Mouse (Mus musculus): ENCODE results near the gene Fam163b.

Fam163b gene

GRCm38 (mm10) chr2:27084963-27085362 is 57.3 kb downstream of the Fam163b start:
- no peak for DNase-seq

- peak; percentile 68 for DNase-seq
Measured at GRCm38 (mm10) chr2:27083761-27084475, 58.4 kb downstream of the Fam163b start.

- peak; percentile 59 for DNase-seq
Measured at GRCm38 (mm10) chr2:27079649-27080048, 62.6 kb downstream of the Fam163b start.

GRCm38 (mm10) chr2:27079152-27079584 is 63.1 kb downstream of the Fam163b start, which contains the start of gene Adamtsl2:
Gene Adamtsl2 (plus strand): TSS chr2:27079379.
- peak; percentile 88 for DNase-seq

GRCm38 (mm10) chr2:27078312-27078711 is 64.0 kb downstream of the Fam163b start:
- DNase-seq: no peak

- DNase-seq: no peak
Measured at GRCm38 (mm10) chr2:27077655-27078244, 64.5 kb downstream of the Fam163b start.

GRCm38 (mm10) chr2:27075485-27075884 is 66.8 kb downstream of the Fam163b start:
- peak; percentile 71 for DNase-seq

GRCm38 (mm10) chr2:27074804-27075203 is 67.5 kb downstream of the Fam163b start:
- peak; percentile 77 for DNase-seq

GRCm38 (mm10) chr2:27073407-27073806 is 68.9 kb downstream of the Fam163b start:
- no peak for DNase-seq

- DNase-seq: no peak
Measured at GRCm38 (mm10) chr2:27071978-27072377, 70.3 kb downstream of the Fam163b start, which contains the start of gene Mymk. Gene Mymk (minus strand): TSS chr2:27072179.

GRCm38 (mm10) chr2:27071137-27071536 is 71.2 kb downstream of the Fam163b start:
- DNase-seq: peak; percentile 54

GRCm38 (mm10) chr2:27070247-27070813 is 72.0 kb downstream of the Fam163b start:
- DNase-seq: no peak

GRCm38 (mm10) chr2:27069646-27070045 is 72.6 kb downstream of the Fam163b start:
- DNase-seq: no peak

- no peak for DNase-seq
Measured at GRCm38 (mm10) chr2:27067996-27068395, 74.3 kb downstream of the Fam163b start.

- no peak for DNase-seq
Measured at GRCm38 (mm10) chr2:27067124-27067523, 75.2 kb downstream of the Fam163b start.

Data from kidney, adult 18-20 months (tissue).